Mouse (Mus musculus) brain, embryonic 14.5 days (tissue): ENCODE measurements around the gene Nr2f2. TPM values are rescaled to one million over a fixed set of nuclear protein-coding genes. Genes with fewer than 3 reads are reported as not detected.

Source experiments
- DNase-seq: peaks from one replicate; pipeline ENCODE4 v3.0.0-alpha.2; 2011; ENCODE audit warnings: low read depth
- CTCF ChIP-seq: fragments of 200-500 bp; IDR thresholded peaks from 2 replicates; pipeline ENCODE4 v1.5.1; 2012; ENCODE audit warnings: inconsistent platforms, mild to moderate bottlenecking, moderate library complexity, borderline replicate concordance; ENCODE audit not compliant: insufficient read depth, insufficient read length; ENCODE audit errors: extremely low read depth
- POLR2A ChIP-seq: fragments of 200-500 bp; IDR thresholded peaks from 2 replicates; pipeline ENCODE4 v1.6.1; 2012; ENCODE audit warnings: mild to moderate bottlenecking, inconsistent platforms, borderline replicate concordance; ENCODE audit not compliant: poor library complexity, insufficient read depth, insufficient read length, severe bottlenecking; ENCODE audit errors: extremely low read depth
- polyA plus RNA-seq: library from polyadenylated mRNA; depleted of rRNA; stranded (reverse); fragments of >200 nt; gene quantifications from 2 replicates; pipeline ENCODE4 v1.2.3, GENCODE M21; 2012

Gene Nr2f2
- polyA plus RNA-seq, 1 experiment: 291 TPM

DNA sequence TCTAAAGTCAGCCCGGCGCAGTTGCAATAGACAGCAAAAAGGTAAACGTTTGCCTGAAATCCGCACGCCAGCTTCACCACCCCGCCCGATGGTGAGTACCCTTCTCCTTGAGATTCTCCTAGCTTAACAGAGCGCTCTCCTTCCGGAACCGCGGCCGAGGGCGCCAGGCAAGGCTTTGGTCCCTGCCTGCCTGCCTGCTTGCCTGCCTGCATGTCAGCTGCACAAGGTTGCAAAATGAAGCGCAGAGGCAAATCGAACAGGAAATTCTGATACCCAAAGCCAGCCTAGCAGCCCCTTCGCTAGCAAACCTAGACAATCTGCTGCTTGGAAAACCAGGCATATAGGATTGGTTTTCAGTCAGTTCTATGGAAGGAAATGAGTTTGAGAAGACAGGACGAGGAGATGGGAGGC lies 1.1 kb downstream of the Nr2f2 start:
- TF ChIP-seq CTCF (no peak), POLR2A (no peak)

DNA sequence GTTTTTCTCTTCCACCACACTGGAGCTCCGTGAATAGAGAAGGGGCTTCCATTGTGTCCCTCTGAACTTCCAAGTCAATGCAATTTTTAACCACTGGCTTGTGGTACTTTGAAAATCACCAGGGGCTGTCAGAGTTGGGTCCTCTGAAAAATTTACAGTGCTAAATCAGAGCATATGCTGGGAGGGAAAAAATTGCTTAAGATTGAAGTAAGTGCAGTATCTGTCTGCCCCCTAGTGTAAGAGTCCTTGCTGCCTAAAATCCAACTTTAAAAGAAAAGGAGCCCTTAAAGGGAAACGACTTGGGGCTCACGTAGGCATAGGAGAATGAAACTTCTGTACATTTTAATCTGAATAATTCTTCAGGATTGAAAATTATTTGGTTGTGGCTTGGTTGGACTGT lies 1.7 kb downstream of the Nr2f2 start:
- peak; percentile 94 for DNase-seq
- no peak for TF ChIP-seq POLR2A
- peak; percentile 37; the same call in 1 of the 2 replicates for TF ChIP-seq CTCF

More for the DNA sequence above, 1.1 kb downstream of the Nr2f2 start:
- DNase-seq: peak; percentile 77

DNA sequence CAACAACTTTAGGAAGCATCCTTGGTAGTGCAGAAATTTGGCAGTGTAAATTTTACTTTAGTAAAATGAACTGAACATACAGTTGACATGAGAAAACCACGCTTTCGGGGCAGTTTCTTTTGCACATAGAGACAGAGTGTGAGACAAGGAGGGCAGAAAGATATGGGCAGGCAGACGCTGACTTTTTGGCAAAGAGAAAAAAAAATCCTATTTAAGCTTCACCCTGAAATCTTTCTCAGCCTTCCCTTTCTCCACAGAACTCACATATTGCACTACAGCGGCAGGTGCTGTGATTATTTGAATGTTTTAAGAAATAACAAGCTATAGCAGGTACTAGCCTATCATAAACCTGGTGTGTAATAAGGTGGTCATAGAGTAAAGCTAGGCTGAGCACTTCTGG lies 3.2 kb downstream of the Nr2f2 start:
- DNase-seq: no peak
- no peak for TF ChIP-seq CTCF
- no peak for TF ChIP-seq POLR2A

DNA sequence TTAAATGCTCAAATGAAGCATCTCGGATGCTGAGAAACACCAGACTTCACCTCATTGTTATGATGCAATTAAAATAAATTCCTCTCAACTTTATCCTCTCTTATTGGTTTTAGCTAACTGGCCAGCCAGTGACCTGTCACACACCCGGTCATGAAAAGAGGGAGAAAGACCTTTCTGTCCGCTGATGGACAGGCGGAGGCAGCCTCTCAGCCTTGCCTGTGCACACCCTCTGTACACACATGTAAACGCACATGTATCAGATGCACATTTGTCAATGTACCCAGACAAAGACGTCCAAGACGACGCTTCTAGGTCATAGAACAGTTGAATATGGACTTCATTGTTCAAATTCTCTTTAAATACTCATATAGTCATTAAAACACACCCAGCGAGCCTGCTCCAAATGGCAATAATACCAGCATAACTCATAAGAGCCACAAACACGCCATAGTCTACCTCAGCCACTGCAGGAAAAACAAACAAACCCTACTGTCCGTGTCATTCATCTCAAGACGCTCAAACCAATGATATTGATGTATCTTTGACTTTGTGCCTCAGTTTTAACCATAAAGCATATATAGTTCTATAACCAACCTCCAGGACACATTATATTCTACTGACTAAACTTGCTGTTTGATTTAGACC lies 3.9 kb downstream of the Nr2f2 start:
- TF ChIP-seq POLR2A (no peak), CTCF (no peak)
- DNase-seq: peak; percentile 66

DNA sequence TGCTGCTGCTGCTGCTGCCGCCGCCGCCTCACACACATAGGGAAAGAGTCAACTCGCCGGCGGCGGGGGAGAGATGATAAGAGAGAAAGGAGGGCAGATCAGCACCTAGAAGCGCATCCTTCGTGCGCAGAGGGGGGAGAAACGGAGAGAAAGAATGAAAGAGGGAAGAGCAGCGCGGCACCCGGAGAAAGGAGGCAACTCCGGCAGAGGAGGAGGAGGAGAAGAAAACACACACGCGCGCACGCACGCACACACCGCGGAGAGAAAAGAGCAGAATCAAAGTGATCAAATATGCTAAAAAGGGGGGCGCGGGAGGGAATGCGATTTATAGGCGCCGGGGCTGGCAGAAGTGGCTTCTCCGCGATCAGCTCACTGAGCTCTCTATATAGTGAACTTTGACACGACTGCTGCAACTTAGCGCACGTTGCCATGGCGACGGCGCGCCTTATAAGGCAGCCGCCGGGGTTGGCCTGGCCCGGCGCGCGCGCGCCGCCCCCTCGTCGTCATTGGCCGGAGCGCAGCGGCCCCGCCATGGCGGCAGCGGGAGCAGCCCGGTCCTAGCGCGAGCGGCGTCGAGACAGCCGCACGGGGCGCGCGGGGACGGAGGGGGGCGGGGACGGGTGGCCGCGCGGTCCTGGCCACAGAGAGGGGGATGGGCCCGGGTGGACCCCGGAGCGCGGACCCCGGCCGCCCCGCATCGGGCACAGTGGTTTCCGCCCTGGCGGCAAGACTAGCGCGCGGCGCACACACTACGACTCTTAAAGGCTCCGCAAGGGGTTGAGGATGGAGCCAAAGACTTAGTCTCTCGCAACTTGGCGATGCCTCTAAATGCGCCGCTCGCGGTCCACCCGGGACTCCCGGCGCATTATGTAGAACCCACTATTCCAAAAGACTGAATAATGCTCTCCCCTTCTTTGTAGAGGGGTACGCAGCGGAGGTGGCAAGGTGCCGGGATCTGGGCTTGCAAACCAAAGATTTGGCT lies 4.9 kb downstream of the Nr2f2 start:
- TF ChIP-seq CTCF: no peak; the same call in 1 of the 2 replicates
- TF ChIP-seq POLR2A: 0 out of 2 replicates have a peak, but pooled peaks have one; percentile 28
- peak; percentile 98 for DNase-seq

- TF ChIP-seq POLR2A: no peak
- no peak for TF ChIP-seq CTCF
- DNase-seq: peak; percentile 60
Measured at GRCm38 (mm10) chr7:70360611-70361382, 5.7 kb downstream of the Nr2f2 start.

GRCm38 (mm10) chr7:70359791-70360581 lies 6.5 kb downstream of the Nr2f2 start:
- no peak for TF ChIP-seq POLR2A
- no peak for TF ChIP-seq CTCF
- peak; percentile 59 for DNase-seq

DNA sequence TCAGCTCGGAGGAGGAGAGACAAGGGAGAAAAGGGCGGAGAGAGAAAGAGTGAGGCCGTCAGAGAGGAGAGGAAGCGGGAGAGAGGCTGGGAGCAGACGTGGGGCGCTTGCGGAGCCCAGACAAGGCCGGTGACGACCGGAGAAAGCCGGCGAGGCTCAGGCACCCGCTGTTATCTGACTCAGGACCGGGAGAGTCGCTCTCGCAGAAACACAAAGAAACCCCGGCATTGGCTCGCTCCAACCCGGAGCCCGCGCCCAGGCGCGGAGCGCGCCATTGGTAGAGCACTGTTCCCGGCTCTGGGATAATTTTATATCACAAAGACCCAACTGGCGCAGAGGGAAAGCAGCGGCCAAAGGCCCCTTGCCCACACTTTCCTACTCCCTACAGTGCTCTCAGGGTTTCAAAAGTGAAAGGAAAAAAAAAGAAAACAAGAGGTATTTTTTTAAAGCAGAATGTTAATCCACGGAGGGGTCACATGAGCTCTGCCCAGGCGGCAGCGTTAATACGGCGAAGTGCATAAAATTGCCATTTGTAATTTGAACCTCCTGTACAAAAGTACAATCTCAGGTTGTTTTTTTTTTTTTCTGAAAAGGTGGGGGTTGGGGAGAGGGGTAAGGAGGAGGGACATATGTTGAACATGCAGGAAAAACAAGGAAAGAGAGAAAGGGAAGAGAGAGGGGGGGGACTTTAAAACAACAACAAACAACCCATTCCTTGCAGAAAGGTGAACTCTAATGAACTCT lies 7.5 kb downstream of the Nr2f2 start:
- TF ChIP-seq POLR2A (no peak), CTCF (no peak)
- DNase-seq: peak; percentile 72

DNA sequence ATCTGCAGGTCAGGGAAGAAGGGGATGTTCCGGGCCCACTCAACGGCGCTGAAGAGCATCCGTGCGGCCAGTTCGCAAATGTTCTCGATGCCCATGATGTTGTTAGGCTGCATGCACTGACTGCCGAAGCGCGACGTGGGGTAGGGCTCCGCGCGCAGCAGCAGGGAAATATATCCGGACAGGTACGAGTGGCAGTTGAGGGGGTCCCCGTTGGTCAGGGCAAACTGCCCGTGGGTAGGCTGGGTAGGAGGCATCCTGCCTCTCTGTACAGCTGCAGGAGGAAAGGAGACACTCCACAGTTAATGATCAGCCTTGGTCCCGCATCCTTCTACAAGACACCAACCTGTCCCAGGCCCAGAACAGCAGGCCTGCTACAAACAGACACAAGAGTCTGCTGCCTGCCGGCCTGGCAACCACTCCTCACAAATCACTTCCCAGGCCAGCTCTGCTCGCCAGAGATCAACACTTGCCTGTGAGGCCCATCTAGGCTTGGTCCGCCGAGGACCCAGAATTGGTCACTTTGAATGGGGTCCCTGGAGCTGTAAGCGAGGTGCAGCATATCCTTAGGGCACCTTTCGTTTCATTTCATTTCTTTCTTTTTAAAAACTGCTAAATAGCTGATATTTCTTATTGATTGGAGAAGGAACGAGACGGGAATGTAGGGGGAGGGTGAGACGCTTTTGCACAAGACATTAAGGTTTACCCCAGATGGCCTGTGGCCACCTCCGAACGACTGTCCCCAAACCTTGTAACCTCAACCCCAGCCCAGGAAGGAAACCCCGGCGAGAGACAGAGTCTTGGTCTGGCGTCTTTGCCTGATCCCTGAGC lies 8.3 kb downstream of the Nr2f2 start:
- peak; percentile 69 for DNase-seq
- TF ChIP-seq POLR2A: no peak
- no peak for TF ChIP-seq CTCF

- DNase-seq: peak; percentile 30
- TF ChIP-seq CTCF (no peak), POLR2A (no peak)
Measured at GRCm38 (mm10) chr7:70357516-70358019, 9.0 kb downstream of the Nr2f2 start.
